Mouse (Mus musculus) megakaryocyte progenitor cell, adult 5-6 weeks (primary cell): ENCODE measurements around the gene Il4i1. TPM values are rescaled to one million over a fixed set of nuclear protein-coding genes. Genes with fewer than 3 reads are reported as not detected.

Experiments
- ATAC-seq: replicated peaks from 2 replicates; pipeline ENCODE4 v1.8.0; 2016; ENCODE audit warnings: mild to moderate bottlenecking, moderate TSS enrichment, inconsistent platforms; ENCODE audit not compliant: poor library complexity
- total RNA-seq, 2 experiments: library from RNA; stranded (forward) in 1 of 2; stranded (reverse) in 1 of 2; fragments of 157-497, 149-512 nt in 1 of 2; fragments of 200-1000 nt in 1 of 2; gene quantifications; 2 replicates each; pipeline versions ENCODE4 v1.2.3 to v1.2.4; 2015 to 2017

The Il4i1 gene
- total RNA-seq, 2 experiments from 2014 or later = 0.25 to 1.0 TPM

DNA sequence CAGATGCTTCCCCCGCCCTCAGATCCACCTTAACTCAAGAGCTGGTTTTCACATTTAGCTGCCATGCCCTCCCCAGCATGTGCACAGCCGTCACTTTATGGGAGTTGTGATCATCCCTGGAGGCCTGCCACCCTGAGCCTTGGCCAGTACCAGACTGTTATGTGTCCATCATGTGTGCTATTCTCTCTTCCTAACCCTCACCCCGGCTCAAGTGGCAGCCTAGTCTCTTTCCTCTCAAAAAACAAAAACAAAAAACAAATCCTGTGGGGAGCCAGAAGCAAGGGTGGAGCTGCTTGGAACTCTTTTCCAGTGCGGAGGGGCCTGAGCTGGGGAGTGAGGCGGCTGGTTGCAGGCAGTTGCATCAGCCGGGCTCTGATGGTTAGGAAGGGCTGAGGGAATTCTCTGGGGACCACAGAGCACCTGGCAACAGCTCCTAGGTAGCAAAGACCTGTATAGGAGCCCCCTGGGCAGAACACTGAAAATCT lies 2.6 kb downstream of the Il4i1 start:
- ATAC-seq = no peak

DNA sequence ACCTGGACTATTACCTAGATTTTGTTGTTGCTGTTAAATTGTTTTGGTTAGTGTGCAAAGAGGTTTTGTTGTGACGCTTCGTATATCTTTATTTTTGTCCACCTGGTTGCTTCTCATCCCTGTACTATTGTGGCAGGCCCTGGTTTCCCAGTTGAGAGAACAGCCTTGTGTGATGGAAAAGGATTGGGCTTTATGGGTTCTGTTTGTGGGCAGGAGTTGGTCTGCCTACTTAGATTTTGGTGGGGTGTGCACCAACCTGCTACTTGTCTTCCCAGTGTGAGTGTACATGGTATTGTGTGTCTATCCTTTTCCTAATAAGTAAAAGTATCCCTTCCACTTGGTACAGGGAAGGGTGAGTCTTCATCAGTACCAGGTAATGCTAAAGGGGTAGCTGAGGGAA lies 3.2 kb downstream of the Il4i1 start:
- no peak for ATAC-seq

DNA sequence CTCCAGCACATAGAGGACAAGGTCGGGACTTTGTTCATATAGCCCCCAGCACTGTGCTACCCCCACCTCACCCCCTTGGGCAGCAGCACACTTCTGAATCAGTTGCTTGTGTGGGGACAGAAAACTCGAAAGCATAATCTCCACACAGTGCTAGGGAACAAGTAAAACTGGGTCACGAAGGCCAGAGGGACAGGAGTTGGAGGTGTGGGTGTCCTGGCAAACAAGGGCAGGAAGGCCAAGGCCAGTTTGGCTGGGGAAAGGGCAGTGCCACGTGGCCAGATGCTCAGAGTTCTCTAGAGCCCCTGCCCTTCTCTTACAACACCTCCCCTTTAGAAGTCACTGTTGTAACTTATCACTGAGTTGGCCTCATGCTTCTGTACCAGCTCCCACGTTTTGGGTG lies 3.7 kb downstream of the Il4i1 start:
- ATAC-seq = no peak

DNA sequence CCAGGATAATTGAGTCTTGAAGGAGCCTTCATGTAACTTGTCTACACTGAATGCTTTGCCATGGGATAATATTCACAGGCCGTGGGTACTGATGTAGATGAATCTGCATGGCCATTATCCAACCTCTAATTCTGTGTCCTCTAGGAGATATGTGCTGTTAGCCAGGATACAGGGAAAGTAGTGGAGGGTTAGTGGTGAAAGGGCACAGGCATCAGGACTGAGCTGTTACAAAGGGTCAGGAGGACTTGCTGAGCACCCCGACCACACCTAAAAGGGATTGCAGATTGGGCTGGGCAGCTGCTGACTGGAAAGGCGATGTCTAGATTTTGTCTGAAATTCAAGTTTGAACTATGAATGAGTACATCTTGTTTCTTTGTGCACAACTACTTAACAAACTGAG lies 4.3 kb downstream of the Il4i1 start:
- ATAC-seq = no peak

DNA sequence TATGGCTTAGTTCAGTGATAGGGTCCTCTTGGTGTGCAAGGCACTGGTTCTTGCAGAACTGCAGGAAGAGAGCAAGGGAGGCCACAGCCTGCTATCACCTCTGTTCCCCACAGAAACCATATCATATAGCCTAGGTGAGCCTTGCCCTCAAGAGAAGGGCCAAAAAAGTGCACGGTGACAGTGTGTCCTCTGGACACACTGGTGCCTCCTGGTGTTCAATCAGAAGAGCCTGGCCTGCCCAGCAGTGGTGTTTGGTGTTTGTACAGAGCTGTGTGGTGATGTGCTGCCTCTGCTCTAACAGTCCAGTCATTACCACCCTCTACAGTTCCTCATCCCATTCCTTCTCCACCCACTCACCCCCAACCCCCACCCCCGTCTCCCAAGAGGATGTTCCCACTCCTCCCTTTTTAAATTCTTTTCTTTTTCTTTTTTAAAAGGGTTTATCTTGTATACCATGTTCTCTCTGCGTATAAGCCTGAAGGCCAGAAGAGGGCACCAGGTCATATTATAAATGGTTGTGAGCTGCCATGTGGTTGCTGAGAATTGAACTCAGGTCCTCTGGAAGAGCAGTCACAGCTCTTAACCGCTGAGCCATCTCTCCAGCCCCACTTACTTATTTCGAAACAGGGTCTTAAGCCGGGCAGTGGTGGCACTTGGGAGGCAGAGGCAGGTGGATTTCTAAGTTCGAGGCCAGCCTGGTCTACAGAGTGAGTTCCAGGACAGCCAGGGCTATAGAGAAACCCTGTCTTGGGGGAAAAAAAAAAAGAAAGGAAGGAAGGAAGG lies 5.7 kb downstream of the Il4i1 start:
- ATAC-seq = peak; percentile 30; the same call in 1 of the 2 replicates

DNA sequence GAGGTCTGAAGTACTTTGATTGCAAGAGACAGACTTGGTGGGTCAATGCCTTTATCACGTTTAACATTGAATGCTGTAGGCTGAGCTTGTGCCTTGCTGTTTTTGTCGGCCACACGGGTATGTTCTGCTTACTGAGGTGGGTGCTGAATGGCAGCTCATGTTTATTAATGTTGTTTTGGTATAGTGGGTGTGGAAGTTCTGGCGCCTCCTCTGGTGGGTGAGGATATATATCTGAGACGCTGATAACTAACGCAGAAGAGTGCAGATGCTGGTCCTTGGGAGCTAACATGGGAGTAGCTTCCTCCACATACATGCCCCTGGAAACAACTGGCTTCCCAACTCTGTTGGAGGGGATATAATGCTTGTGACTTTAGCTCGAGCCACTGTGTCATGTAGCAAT lies 7.2 kb downstream of the Il4i1 start:
- peak; percentile 42 for ATAC-seq

DNA sequence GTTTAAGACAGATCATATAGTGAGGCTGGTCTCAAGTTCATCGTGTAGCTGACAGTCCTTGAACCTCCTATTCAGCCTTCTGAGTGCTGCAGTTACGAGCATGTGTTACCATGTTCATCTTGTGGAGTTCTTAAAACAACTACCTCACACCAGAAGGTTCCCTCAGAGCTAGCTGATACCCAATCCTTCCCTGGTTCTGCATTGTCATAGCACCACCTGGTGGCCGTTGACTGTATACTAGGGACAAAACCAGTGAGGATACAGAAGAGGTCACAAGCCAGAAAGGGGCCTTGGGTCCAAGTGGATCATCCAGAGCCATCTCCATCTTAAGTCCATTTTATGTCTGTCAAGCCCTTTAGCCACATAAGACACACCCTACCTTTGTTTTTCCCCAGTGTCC lies 8.7 kb downstream of the Il4i1 start:
- peak; percentile 75 for ATAC-seq

DNA sequence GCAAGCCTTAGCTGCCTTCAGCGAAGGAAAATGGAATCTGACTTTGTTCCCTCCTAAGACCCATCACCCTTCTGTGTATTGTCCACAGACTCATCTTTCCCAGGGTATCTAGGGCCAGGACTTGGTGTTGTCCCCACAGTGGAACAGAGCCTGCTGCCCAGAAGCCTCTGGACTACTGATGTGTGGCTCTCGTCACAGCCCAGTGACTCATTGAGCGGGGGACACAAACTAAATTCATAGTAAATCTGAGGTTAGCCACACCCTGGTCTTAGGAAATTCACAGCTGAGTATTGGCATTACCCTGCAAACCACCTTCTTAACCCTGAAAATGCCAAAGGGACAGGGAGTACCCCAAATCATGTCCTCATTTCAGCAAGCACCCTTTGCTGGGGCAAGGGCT lies 10.6 kb downstream of the Il4i1 start:
- no peak for ATAC-seq

DNA sequence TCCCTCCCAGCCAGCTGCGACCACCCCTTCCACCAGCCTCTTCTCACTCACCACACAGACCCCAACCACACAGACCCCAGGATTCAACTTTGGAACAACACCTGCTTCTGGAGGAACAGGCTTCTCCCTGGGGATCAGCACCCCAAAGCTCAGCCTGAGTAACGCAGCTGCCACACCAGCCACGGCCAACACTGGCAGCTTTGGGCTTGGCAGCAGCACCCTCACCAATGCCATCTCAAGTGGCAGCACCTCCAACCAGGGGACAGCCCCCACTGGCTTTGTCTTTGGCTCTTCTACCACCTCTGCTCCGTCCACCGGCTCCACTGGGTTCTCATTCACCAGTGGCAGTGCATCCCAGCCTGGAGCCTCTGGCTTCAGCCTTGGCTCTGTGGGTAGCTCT lies 12.5 kb downstream of the Il4i1 start:
- ATAC-seq = no peak

DNA sequence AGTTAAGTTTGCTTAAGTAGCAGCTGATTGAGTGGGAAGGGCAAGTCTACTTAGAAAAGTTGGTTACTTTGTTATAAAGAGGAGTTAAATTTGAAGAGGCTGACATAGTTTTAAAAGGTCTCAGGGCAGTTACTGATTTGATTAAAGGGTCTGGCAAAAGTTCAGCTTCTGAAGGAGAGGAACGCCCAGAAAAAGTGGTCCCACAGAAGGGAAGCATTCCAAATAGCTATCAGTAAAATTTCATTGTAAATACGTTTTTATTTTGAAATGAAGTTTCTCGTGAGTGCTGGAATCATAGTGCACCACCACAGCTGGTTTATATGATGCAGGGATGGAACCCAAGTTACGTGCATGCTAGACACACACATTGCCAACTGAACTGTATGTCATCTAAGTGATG lies 16.6 kb downstream of the Il4i1 start:
- ATAC-seq = no peak

DNA sequence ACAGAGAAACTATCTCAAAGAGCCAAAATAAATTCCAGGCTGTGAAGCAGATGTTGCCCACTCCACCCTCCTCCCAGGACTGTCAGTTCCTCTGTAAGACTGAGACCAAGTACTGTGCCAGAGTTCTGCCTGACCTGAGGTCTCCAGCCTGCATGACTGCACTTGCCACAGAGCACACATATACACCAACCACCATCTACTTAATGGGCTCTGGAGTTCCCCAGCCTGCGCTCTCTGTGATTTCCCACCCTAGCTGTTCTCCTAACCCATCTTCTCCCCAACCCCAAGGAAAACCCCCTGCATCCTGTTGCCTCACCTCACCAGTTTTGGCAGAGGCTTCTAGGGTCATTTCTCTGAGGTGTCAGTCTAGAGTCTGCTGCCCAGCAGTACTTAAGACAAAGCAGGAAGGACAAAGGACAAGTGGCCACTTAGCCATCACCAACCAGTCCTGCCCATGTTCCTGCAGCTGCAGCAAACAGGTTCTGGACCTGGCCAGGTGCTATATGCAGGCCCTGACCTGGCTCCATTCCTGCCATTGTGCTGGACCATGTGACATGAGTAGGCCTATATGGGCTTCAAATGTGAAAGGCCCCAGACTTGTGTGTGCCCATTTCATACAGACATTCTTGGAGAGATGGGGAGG lies 19.3 kb downstream of the Il4i1 start:
- ATAC-seq = no peak

DNA sequence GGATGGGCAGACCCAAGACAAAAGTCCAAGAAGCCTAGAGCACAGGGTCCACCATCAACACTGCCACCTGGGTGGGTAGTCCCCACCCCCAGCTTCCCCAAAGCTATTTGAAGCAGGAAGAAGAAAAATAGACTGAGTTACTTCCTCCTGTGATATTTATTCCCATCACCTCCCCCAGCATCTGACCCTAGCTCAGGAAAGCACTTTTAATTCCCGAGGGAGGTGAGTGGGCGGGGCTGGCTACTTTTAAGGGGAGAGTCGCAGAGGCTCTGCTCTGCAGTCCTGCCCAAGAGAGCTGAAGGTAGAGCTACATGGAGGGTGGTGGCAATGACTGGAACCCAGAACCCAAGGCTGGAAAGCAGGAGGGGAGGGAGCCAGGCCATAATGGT lies 19.8 kb downstream of the Il4i1 start:
- no peak for ATAC-seq

DNA sequence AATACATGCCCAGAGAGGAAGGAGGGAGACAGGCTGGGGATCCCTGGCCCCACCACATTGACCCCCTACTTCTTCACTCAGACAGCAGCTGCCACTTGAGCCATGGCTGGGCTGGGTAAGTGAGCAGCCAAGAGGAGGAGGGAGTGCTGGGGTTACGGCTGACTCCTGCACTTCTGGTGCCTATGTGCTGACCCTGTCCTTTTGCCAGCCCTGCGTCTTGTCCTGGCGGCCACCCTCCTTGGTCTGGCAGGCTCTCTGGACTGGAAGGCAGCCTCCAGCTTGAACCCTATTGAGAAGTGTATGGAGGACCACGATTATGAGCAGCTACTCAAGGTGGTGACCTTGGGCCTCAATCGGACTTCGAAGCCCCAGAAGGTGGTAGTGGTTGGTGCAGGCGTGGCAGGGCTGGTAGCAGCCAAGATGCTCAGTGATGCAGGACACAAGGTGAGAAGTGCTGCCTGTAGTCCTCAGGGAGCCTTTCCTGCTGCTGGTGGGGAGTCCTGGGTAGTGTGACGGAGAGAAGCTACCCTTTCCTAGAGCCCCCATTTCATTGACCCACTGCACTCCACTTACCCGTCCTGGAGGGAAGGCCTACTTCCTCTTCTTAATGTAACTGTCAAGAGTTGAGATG lies 20.4 kb downstream of the Il4i1 start:
- ATAC-seq = no peak

DNA sequence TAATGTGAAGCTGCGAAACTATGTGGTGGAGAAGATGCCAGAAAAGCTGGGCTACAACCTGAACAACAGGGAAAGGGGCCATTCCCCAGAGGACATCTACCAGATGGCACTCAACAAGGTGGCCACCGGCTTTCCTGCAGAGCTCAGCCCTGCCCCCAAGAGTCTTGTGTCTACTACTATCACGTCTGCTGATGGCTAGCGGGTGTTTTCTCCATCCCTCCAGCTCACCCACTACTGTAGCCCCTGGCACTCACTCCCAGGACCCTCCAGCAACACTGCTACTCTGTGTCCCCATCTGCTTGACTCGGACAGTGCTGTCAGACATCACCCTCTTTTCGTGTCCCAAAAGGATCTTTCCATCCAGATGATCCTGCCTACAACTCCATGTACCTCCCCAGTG lies 21.9 kb downstream of the Il4i1 start:
- no peak for ATAC-seq

DNA sequence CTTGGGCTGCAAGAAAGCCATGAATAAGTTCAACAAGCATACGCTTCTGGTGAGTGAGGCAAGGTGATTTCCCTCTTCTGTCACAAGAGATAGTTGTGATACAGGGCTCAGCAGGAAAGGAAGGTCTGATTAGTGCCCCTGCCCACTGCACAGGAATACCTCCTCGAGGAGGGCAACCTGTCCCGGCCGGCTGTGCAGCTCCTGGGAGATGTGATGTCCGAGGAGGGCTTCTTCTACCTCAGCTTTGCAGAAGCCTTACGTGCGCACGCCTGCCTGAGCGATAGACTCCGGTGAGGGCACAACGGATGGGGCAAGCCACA lies 22.9 kb downstream of the Il4i1 start:
- no peak for ATAC-seq

DNA sequence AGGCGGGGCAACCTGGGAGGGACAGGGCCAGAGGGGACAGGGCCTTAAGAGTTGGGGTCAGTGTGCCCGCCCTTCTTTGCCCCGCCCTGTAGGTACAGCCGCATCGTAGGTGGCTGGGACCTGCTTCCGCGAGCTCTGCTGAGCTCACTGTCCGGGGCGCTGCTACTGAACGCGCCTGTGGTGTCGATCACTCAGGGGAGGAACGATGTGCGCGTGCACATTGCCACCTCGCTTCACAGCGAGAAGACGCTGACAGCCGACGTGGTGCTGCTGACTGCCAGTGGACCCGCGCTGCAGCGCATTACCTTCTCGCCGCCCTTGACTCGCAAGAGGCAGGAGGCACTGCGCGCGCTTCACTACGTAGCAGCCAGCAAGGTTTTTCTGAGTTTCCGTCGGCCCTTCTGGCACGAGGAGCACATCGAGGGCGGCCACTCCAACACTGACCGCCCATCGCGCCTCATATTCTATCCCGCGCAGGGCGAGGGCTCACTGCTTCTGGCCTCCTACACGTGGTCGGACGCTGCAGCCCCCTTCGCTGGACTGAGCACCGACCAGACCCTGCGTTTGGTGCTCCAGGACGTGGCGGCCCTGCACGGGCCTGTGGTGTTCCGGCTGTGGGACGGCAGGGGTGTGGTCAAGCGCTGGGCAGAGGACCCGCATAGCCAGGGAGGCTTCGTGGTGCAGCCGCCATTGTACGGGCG lies 23.5 kb downstream of the Il4i1 start:
- peak; percentile 56 for ATAC-seq

DNA sequence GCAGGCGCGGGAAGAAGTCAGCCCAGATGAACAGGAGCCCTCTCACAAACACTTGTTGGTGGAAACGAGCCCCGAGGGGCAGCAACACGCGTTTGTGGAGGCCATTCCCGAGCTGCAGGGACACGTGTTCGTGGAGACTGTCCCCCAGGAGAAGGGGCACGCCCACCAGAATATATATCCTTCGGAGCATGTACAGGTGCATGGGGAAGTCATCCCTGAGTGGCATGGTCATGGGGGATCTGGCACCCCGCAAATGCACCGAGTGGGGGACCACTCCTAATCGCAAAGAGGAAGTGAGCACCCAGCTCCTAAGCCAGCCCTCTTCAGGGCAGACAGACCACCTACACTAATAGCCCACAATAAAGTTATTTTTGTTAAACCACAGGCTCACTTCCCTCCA lies 24.2 kb downstream of the Il4i1 start:
- ATAC-seq = peak; percentile 29

DNA sequence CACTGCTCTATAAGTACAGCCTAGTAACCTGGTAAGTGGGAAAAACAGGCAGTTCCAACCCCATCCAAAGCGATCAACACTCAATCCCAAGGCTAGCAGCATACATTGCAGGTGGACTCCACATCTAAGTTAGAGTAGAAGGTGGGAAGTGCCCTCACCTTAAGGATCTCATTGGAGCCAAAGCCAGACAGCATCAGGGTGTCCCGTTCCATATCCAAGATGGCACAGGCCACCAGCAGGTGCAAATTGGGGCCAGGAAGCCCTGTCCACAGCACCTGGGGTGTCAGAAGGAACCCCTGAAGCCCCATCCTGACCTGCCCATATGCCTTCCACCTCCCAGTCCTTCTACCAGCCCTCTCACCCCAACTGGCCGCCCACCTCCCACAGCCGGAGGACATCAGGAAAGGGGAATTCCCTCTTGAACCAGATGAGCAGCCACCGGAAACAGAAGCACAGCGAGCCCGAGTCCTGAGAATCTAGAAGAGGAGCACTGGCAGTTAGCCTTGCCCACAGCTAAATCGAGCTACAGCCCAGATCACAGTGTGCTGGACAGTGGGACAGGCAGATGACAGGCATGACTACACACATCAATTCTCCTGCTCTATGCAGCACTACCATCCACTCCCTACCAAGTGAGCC lies 25.8 kb downstream of the Il4i1 start:
- no peak for ATAC-seq

DNA sequence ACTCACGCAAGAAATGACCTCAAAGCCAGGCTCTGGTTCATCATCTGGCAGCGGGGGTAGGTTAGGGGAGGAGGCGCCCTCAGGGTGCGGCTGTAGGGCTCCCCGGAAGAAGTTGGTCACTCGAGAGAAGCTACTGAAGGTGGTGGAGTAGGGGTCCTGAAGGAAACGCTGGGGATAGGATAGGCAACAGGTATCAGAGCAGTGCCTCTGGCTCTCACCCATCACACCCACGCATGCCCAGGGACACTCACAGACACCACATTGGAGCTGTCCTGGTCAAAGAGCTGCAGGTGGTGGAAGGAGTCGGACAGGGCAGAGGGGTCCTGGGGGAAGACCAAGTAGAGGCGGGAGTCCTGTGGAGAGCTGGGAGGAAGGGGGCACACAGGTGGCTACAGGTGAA lies 28.8 kb downstream of the Il4i1 start:
- no peak for ATAC-seq

DNA sequence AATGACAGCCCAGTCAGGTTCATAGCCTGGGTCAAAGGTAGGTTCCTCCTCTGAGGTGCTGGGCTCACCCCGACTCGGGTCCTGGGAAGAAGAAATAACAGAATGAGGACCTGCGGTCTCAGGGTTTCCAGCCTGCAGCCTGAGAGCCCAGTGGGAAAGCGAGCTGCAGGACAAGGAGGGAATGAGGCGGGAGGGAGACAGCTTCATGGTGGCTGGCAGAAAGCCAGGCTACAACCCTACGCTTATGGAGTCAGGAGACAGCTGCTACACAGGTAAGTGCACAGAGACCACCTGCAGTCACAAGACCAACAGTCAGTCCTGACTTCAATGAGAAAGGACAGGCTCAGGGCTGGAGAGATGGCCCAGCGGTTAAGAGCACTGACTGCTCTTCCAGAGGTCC lies 30.6 kb downstream of the Il4i1 start:
- ATAC-seq = no peak

DNA sequence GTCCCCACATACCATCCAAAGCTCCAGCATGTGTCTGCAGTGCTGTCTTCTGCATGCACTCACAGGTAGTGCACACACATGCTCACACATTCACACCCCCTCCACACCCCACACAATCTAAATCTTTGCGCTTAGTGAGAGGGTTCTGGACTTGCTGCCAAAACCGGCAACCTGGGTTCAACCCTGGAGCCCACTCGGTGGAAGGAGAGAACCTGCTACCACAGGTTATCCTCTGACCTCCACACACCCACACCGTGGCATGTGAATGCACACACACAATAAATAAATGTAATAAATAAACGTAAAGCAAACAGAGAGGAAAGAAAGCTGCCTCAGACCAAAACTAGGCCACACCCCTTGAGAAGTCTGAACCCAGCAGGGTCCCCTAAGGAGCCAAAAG lies 31.6 kb downstream of the Il4i1 start:
- no peak for ATAC-seq
